Mouse (Mus musculus): ENCODE measurements around the gene Ppm1e. TPM values are rescaled to one million over a fixed set of nuclear protein-coding genes. Genes with fewer than 3 reads are reported as not detected.

Gene Ppm1e
- polyA plus RNA-seq, 1 experiment from 2014 or later = 1.7 TPM

- Histone ChIP-seq H3K4me1 (no peaks in the 10 kb centered on the region), H3K4me3 (no peak overlapping the region), H3K4me2 (no peak overlapping the region), H3K27ac (no peak overlapping the region), H3K27me3 (no peaks in the 10 kb centered on the region), H3K9me3 (no peaks in the 10 kb centered on the region), H3K36me3 (peaks cover 10% of the 10 kb centered on the region), H3K9ac (no peak overlapping the region)
- WGBS = 64% methylated on average over 5 of the region's 5 CpGs
- no peak for ATAC-seq (ENCODE audit: borderline replicate concordance, extremely low read depth, low FRiP score, low TSS enrichment)
Measured at GRCm38 (mm10) chr11:87212313-87212712, 146.5 kb downstream of the Ppm1e start.

Other genes with a start within 250 kb of the Ppm1e start
- 64.5 and 66.7 TPM in 2 replicates for gene Ska2, start 249.8 kb downstream of the Ppm1e start, polyA plus RNA-seq (2015; fragmentation: Nextera tagmentation; extraction: Ambion mirVana)
- gene Trim37, start 231.9 kb downstream of the Ppm1e start, polyA plus RNA-seq (2015; fragmentation: Nextera tagmentation; extraction: Ambion mirVana) = 28.0 and 30.6 TPM in 2 replicates
- gene Rad51c, start 45.9 kb upstream of the Ppm1e start, polyA plus RNA-seq (2015; fragmentation: Nextera tagmentation; extraction: Ambion mirVana) = 9.0 and 11.3 TPM in 2 replicates
- 0.46 and 0.54 TPM in 2 replicates for gene Tex14, start 46.0 kb upstream of the Ppm1e start, polyA plus RNA-seq (2015; fragmentation: Nextera tagmentation; extraction: Ambion mirVana)
- not detected in 2 replicates for gene Gm11492, start 207.6 kb upstream of the Ppm1e start, polyA plus RNA-seq (2015; fragmentation: Nextera tagmentation; extraction: Ambion mirVana)
- gene Sept4, start 209.9 kb upstream of the Ppm1e start, polyA plus RNA-seq (2015; fragmentation: Nextera tagmentation; extraction: Ambion mirVana) = 76.8 and 85.6 TPM in 2 replicates
- 34.8 and 34.9 TPM in 2 replicates for gene Mtmr4, start 233.1 kb upstream of the Ppm1e start, polyA plus RNA-seq (2015; fragmentation: Nextera tagmentation; extraction: Ambion mirVana)